ENCODE assay signal across 15 mouse cellular contexts in genomic region chr11:76298457-76299000, GRCm38 (mm10). TPM values are rescaled to one million over a fixed set of nuclear protein-coding genes. Genes with fewer than 3 reads are reported as not detected.
DNase-seq lines count a peak whose midpoint lies in the region; ATAC-seq and TF ChIP-seq lines count a peak whose summit lies in the region.
"Had no signal": no experiment of that assay in that cellular context is flagged by ENCODE, and none has a peak within 500 bp of the region (broad histone marks: within the 10 kb centered on the region; RNA-seq: fewer than 3 reads in every experiment).

No protein-coding gene starts in this region.

- peak; percentile 49 for TF ChIP-seq CTCF in layer of hippocampus, adult 2 months (conservative IDR thresholded peaks at IDR 0.05)
- TF ChIP-seq CTCF in MEL (IDR thresholded peaks at IDR 0.05 in 2 of 3, conservative IDR thresholded peaks at IDR 0.05 in 1 of 3; ENCODE audit: control insufficient read depth in 1 of 3, insufficient read depth in 1 of 3, low read depth in 2 of 3, low read length in 3 of 3, poor library complexity in 1 of 3, severe bottlenecking in 1 of 3) = peak in 2 of 3 experiments; percentile 26 to 31; a peak in 2 of 6 replicates

- no peaks in the 10 kb centered on the region for H3K9me3 ChIP-seq in forebrain, embryonic 13.5 days (replicated peaks)
- no peaks in the 10 kb centered on the region for H3K9me3 ChIP-seq in forebrain, embryonic 14.5 days (replicated peaks; ENCODE audit: control insufficient read depth, low read length)
- H3K9me3 ChIP-seq in MEL (replicated peaks; ENCODE audit: insufficient read depth, low read length) = no peaks in the 10 kb centered on the region
- no peaks in the 10 kb centered on the region; the same call in 1 of the 2 replicates for H3K9me3 ChIP-seq in limb, embryonic 11.5 days (ENCODE audit: control insufficient read depth, low read length)

- no peak for TF ChIP-seq EP300 in MEL (IDR thresholded peaks at IDR 0.05; ENCODE audit: low read depth in 1 of 2, low read length in 2 of 2)

- no peak overlapping the region for H3K4me2 ChIP-seq in forebrain, embryonic 13.5 days
- H3K4me2 ChIP-seq in forebrain, embryonic 14.5 days (ENCODE audit: low read length) = no peak overlapping the region
- no peak overlapping the region for H3K4me2 ChIP-seq in limb, embryonic 11.5 days (ENCODE audit: low read depth, severe bottlenecking)

- no peaks in the 10 kb centered on the region for H3K27me3 ChIP-seq in forebrain, embryonic 13.5 days
- no peaks in the 10 kb centered on the region for H3K27me3 ChIP-seq in forebrain, embryonic 14.5 days (replicated peaks; ENCODE audit: control insufficient read depth, insufficient read depth, low read length)
- no peaks in the 10 kb centered on the region for H3K27me3 ChIP-seq in MEL (ENCODE audit: control insufficient read depth in 1 of 2, insufficient read depth in 2 of 2, low read length in 2 of 2)
- H3K27me3 ChIP-seq in limb, embryonic 11.5 days (ENCODE audit: control insufficient read depth, insufficient read depth, low read length) = no peaks in the 10 kb centered on the region

- no peak overlapping the region for H3K9ac ChIP-seq in forebrain, embryonic 13.5 days
- no peak overlapping the region for H3K9ac ChIP-seq in forebrain, embryonic 14.5 days (ENCODE audit: low read length)
- H3K9ac ChIP-seq in MEL (ENCODE audit: control insufficient read depth, low read depth, low read length, poor library complexity, severe bottlenecking) = no peak overlapping the region
- H3K9ac ChIP-seq in limb, embryonic 11.5 days (ENCODE audit: low read length) = no peak overlapping the region

- peaks cover 44% of the 10 kb centered on the region for H3K4me1 ChIP-seq in forebrain, embryonic 13.5 days
- peaks cover 11% of the 10 kb centered on the region for H3K4me1 ChIP-seq in forebrain, embryonic 14.5 days (ENCODE audit: control insufficient read depth, insufficient read depth, low read length)
- H3K4me1 ChIP-seq in MEL (ENCODE audit: control insufficient read depth in 1 of 2, insufficient read depth in 2 of 2, low read length in 2 of 2) = peaks cover 0 to 3% of the 10 kb centered on the region in 2 experiments; a peak in 1 of 4 replicates
- H3K4me1 ChIP-seq in limb, embryonic 11.5 days (ENCODE audit: control insufficient read depth, insufficient read depth, low read length) = peaks cover 44% of the 10 kb centered on the region

- peak overlapping the region; percentile 16; the same call in 1 of the 2 replicates for H3K27ac ChIP-seq in forebrain, embryonic 13.5 days
- H3K27ac ChIP-seq in forebrain, embryonic 14.5 days (ENCODE audit: low read depth, low read length) = no peak overlapping the region
- H3K27ac ChIP-seq in layer of hippocampus, adult 2 months = no peak overlapping the region
- H3K27ac ChIP-seq in MEL (ENCODE audit: control insufficient read depth, low read depth, low read length) = no peak overlapping the region
- 0 out of 2 replicates have a peak overlapping the region, but pooled peaks have one; percentile 18 for H3K27ac ChIP-seq in limb, embryonic 11.5 days (replicated peaks; ENCODE audit: low read depth, low read length)
- H3K27ac ChIP-seq: macrophage had no signal

- H3K4me3 ChIP-seq in forebrain, embryonic 13.5 days = no peak overlapping the region
- H3K4me3 ChIP-seq in forebrain, embryonic 14.5 days (ENCODE audit: low read depth, low read length) = no peak overlapping the region
- H3K4me3 ChIP-seq in layer of hippocampus, adult 2 months = no peak overlapping the region
- no peak overlapping the region for H3K4me3 ChIP-seq in MEL (ENCODE audit: control insufficient read depth in 1 of 2, insufficient read depth in 1 of 2, low read depth in 2 of 2, low read length in 2 of 2)
- H3K4me3 ChIP-seq in limb, embryonic 11.5 days (ENCODE audit: low read depth, low read length) = no peak overlapping the region

- H3K36me3 ChIP-seq in forebrain, embryonic 13.5 days (ENCODE audit: poor library complexity, severe bottlenecking) = no peaks in the 10 kb centered on the region
- H3K36me3 ChIP-seq in forebrain, embryonic 14.5 days (ENCODE audit: control insufficient read depth, insufficient read depth, low read length) = no peaks in the 10 kb centered on the region
- H3K36me3 ChIP-seq in MEL (ENCODE audit: control insufficient read depth in 1 of 2, insufficient read depth in 2 of 2, low read length in 2 of 2) = peaks cover 0 to 1% of the 10 kb centered on the region in 2 experiments; a peak in 2 of 4 replicates
- H3K36me3 ChIP-seq in limb, embryonic 11.5 days (ENCODE audit: control insufficient read depth, insufficient read depth, low read length) = no peaks in the 10 kb centered on the region

- no peak for TF ChIP-seq RAD21 in MEL (IDR thresholded peaks at IDR 0.05; ENCODE audit: low read depth, low read length)

- TF ChIP-seq POLR2A in MEL (IDR thresholded peaks at IDR 0.05; ENCODE audit: control insufficient read depth in 1 of 2, insufficient read depth in 1 of 2, low read depth in 1 of 2, low read length in 2 of 2, poor library complexity in 1 of 2) = no peak

- WGBS in forebrain, embryonic 13.5 days = 58% methylated on average over 9 of the region's 9 CpGs
- 56% methylated on average over 9 of the region's 9 CpGs for WGBS in forebrain, embryonic 14.5 days
- WGBS in limb, embryonic 11.5 days = 57% methylated on average over 9 of the region's 9 CpGs

- no peak for ATAC-seq in forebrain, embryonic 13.5 days
- no peak for ATAC-seq in forebrain, embryonic 14.5 days
- no peak for ATAC-seq in limb, embryonic 11.5 days (ENCODE audit: insufficient number of reproducible peaks, low FRiP score, low TSS enrichment, low read depth)

- no peak for DNase-seq in forebrain, embryonic 14.5 days (ENCODE audit: low spot score)
- DNase-seq in layer of hippocampus, adult 2 months (ENCODE audit: low spot score in 2 of 2) = no peak
- no peak for DNase-seq in layer of hippocampus, adult 9-11 months
- DNase-seq in MEL (ENCODE audit: low read depth, low spot score) = no peak
- no peak for DNase-seq in limb, embryonic 11.5 days (ENCODE audit: low spot score)
- no peak for DNase-seq in layer of hippocampus, adult 9-10 months (ENCODE audit: low spot score)
- no peak for DNase-seq in kidney, adult 9 months
- DNase-seq: B cell, adult 2 months; cerebellum, adult 8-10 months; kidney, adult 8-10 months; liver; right cerebral cortex, adult 18-20 months; thymus, adult 18-20 months had no signal

- H3K79me2 ChIP-seq in MEL (ENCODE audit: control insufficient read depth, insufficient read depth, low read length, poor library complexity) = no peaks in the 10 kb centered on the region

TF ChIP-seq in MEL, 35 proteins besides CTCF, POLR2A, EP300 and RAD21:
- no peak for TF ChIP-seq UBTF (IDR thresholded peaks at IDR 0.05; ENCODE audit: borderline replicate concordance, insufficient read depth, low read depth, low read length)
- peak; percentile 29; the same call in 1 of the 2 replicates for TF ChIP-seq SMC3 (IDR thresholded peaks at IDR 0.05; ENCODE audit: low read depth, low read length)

RNA-seq across cellular contexts. Expression of gene Glod4, which starts 55.0 kb away (rescaled TPM):
- polyA plus RNA-seq in forebrain, embryonic 13.5 days (2015; fragmentation: Nextera tagmentation; extraction: Ambion mirVana) = 129 and 133 TPM in 2 replicates
- 137 and 144 TPM in 2 replicates for polyA plus RNA-seq in forebrain, embryonic 14.5 days (2014; fragmentation: Nextera tagmentation; extraction: Ambion mirVana)
- 10 to 100 TPM; 49.9 to 56.2 TPM for total RNA-seq in layer of hippocampus, adult 2 months (2021)
- 139 and 143 TPM in 2 replicates for total RNA-seq in MEL (2012; rRNA removed)
- 10 to 100 TPM in 1 of 2 experiments, not detected in 1; 63.9 TPM for polyA plus RNA-seq in MEL (2012; ENCODE audit: insufficient read depth in 1 of 2, insufficient read length in 2 of 2, low read depth in 1 of 2, low replicate concordance in 2 of 2, missing spikeins in 1 of 2)
- 136 TPM in 2 replicates for polyA plus RNA-seq in limb, embryonic 11.5 days (2014; fragmentation: Nextera tagmentation; extraction: Ambion mirVana)

RNA-seq across cellular contexts. Expression of gene Mrm3, which starts 55.0 kb away (rescaled TPM):
- 20.4 and 23.8 TPM in 2 replicates for polyA plus RNA-seq in forebrain, embryonic 13.5 days (2015; fragmentation: Nextera tagmentation; extraction: Ambion mirVana)
- polyA plus RNA-seq in forebrain, embryonic 14.5 days (2014; fragmentation: Nextera tagmentation; extraction: Ambion mirVana) = 21.6 and 23.8 TPM in 2 replicates
- total RNA-seq in layer of hippocampus, adult 2 months (2021) = 10 to 100 TPM; 15.7 to 18.3 TPM
- total RNA-seq in MEL (2012; rRNA removed) = 50.3 and 65.7 TPM in 2 replicates
- polyA plus RNA-seq in MEL (2012; ENCODE audit: insufficient read depth in 1 of 2, insufficient read length in 2 of 2, low read depth in 1 of 2, low replicate concordance in 2 of 2, missing spikeins in 1 of 2) = 10 to 100 TPM in 1 of 2 experiments, not detected in 1; 27.7 TPM
- 23.9 and 24.0 TPM in 2 replicates for polyA plus RNA-seq in limb, embryonic 11.5 days (2014; fragmentation: Nextera tagmentation; extraction: Ambion mirVana)

Comparison
In these comparisons a context has a peak if more than half of its experiments do, and no peak if none do; other contexts are left out.
1. H3K27ac ChIP-seq: peak in forebrain, embryonic 13.5 days (single experiment) and limb, embryonic 11.5 days (single experiment); none in forebrain, embryonic 14.5 days (single experiment), layer of hippocampus, adult 2 months (single experiment) and MEL (single experiment).